Mouse (Mus musculus) kidney, postnatal 0 days (tissue): ENCODE measurements at regions not wholly inside any gene's neighbourhood (a gene's known extent, or its start where the extent isn't known, plus 50 kb on each side); places are given as distances from the start of the nearest gene placed in this dataset.

ENCODE experiments used
- ATAC-seq: fragments of 200-750 bp; cut with Nextera tagmentation; replicated peaks from 2 replicates; pipeline ENCODE4 v1.8.0; 2017; ENCODE audit warnings: low read depth, moderate number of reproducible peaks, moderate TSS enrichment, moderate library complexity; ENCODE audit not compliant: low FRiP score
- DNase-seq: peaks from one replicate; pipeline ENCODE4 v3.0.0-alpha.2; 2016; ENCODE audit warnings: low spot score
- H3K27ac ChIP-seq: fragments of 300-500 bp; sonication (generic); 2 replicates; pipeline ENCODE4 v1.5.1; 2014; ENCODE audit warnings: mild to moderate bottlenecking
- H3K27me3 ChIP-seq: fragments of 300-500 bp; sonication (generic); 2 replicates; pipeline ENCODE4 v1.6.1; 2014; ENCODE audit warnings: low read length, mixed read lengths; ENCODE audit not compliant: insufficient read depth
- H3K36me3 ChIP-seq: fragments of 300-500 bp; sonication (generic); 2 replicates; pipeline ENCODE4 v1.6.1; 2014; ENCODE audit warnings: low read length, mixed read lengths; ENCODE audit not compliant: insufficient read depth
- H3K4me1 ChIP-seq: fragments of 300-500 bp; sonication (generic); replicated peaks from 2 replicates; pipeline ENCODE4 v1.6.1; 2014; ENCODE audit warnings: antibody characterized with exemption, low read length, mixed read lengths; ENCODE audit not compliant: insufficient read depth
- H3K4me2 ChIP-seq: fragments of 300-500 bp; sonication (generic); 2 replicates; pipeline ENCODE4 v1.6.1; 2014; ENCODE audit warnings: mild to moderate bottlenecking, low read length, moderate library complexity, mixed read lengths
- H3K4me3 ChIP-seq: fragments of 300-500 bp; sonication (generic); replicated peaks from 2 replicates; pipeline ENCODE4 v1.5.1; 2014; ENCODE audit warnings: low read depth, low read length
- H3K9ac ChIP-seq: fragments of 300-500 bp; sonication (generic); 2 replicates; pipeline ENCODE4 v1.6.1; 2014; ENCODE audit warnings: low read depth, low read length
- H3K9me3 ChIP-seq: fragments of 300-500 bp; sonication (generic); replicated peaks from 2 replicates; pipeline ENCODE4 v1.6.1; 2016; ENCODE audit warnings: low read length, inconsistent platforms, mixed read lengths
- CTCF ChIP-seq: IDR thresholded peaks from 2 replicates; pipeline ENCODE4 v1.5.1; 2016; ENCODE audit warnings: antibody characterized with exemption, low read depth, mild to moderate bottlenecking, moderate library complexity
- WGBS: fragments of 180-500 bp; shearing (Covaris S2); extraction: QIAGEN DNeasy Blood & Tissue Kit; methylation state at CpG from one replicate; pipeline ENCODE4 v1.1.7; 2014; 5-methylcytosine and 5-hydroxymethylcytosine counted together

GRCm38 (mm10) chr10:44601550-44601949 lies 73.2 kb upstream of the Prdm1 start:
- no peaks in the 10 kb centered on the region for H3K4me1 ChIP-seq
- H3K27ac ChIP-seq = no peak overlapping the region
- WGBS = 76% methylated on average over 10 of the region's 10 CpGs
- H3K9ac ChIP-seq = no peak overlapping the region
- ATAC-seq (no peak), DNase-seq (no peak)
- H3K4me3 ChIP-seq = no peak overlapping the region
- TF ChIP-seq CTCF = no peak
- H3K27me3 ChIP-seq = no peaks in the 10 kb centered on the region
- no peak overlapping the region for H3K4me2 ChIP-seq
- no peaks in the 10 kb centered on the region for H3K9me3 ChIP-seq
- H3K36me3 ChIP-seq = no peaks in the 10 kb centered on the region

GRCm38 (mm10) chr10:44599964-44600334 lies 71.6 kb upstream of the Prdm1 start:
- WGBS = 25% methylated on average over 4 of the region's 4 CpGs

DNA sequence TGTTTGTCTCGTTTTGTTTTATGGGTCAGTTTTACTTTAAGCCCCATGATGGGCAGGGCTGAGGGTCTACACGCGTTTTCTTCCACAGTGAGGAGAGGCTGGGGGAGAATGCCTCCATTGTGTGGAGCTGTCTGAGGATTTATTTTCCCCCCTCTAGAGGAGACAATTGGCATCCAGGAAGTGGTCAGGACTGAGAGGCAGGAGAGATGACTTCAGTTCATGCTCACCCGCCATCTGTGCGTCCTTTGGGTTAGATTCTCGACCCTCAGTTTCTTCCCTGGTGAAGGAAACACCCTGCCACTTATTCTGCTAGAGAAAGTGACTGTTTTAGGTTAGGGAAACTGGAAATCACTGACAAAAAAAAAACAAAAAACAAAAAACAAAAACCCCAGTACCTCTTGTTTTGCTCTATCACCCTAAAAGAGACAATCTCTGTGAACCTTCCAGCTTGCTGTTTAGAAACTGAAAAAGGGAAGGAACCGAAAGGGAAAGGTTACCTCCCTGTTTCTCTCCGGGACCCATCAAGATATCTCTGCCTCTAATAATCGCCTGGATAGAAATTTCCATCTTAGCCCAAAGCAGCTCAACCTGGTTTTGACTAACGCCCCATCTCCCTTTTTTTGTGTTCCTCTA lies 71.1 kb upstream of the Prdm1 start:
- H3K27ac ChIP-seq = no peak overlapping the region
- DNase-seq = no peak
- WGBS = 66% methylated on average over 10 of the region's 10 CpGs

More at GRCm38 (mm10) chr10:44599964-44600334, 71.6 kb upstream of the Prdm1 start:
- ATAC-seq = no peak
- no peaks in the 10 kb centered on the region for H3K4me1 ChIP-seq
- no peak overlapping the region for H3K27ac ChIP-seq
- no peak for TF ChIP-seq CTCF
- no peak overlapping the region for H3K4me3 ChIP-seq
- H3K4me2 ChIP-seq = no peak overlapping the region
- H3K36me3 ChIP-seq = no peaks in the 10 kb centered on the region
- no peak for DNase-seq
- H3K9ac ChIP-seq = no peak overlapping the region
- no peaks in the 10 kb centered on the region for H3K9me3 ChIP-seq
- no peaks in the 10 kb centered on the region for H3K27me3 ChIP-seq

DNA sequence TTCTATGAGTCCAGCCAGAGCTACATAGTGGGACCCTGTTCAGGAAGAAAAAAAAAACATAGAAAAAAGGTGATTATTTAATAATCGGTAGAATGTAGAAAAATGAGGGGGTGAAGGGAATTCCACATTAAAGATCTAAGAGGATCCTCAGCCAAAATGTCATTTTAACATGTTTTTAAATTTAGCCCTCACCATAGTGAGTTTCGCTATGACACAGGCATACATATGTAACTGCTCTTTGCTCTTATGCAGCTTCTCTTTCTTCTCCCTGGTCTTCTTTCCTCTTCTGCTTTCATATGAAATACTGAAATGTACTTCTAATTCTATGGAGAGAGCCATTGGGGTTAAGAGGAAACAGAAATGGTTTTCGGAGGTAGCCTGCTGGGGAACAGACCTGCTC lies 70.3 kb upstream of the Prdm1 start:
- H3K36me3 ChIP-seq = no peaks in the 10 kb centered on the region
- no peaks in the 10 kb centered on the region for H3K27me3 ChIP-seq
- WGBS = 91% methylated on average over 3 of the region's 3 CpGs
- no peaks in the 10 kb centered on the region for H3K9me3 ChIP-seq
- TF ChIP-seq CTCF = no peak
- DNase-seq = no peak
- H3K4me3 ChIP-seq = no peak overlapping the region
- no peak overlapping the region for H3K4me2 ChIP-seq
- no peak overlapping the region for H3K27ac ChIP-seq
- no peaks in the 10 kb centered on the region for H3K4me1 ChIP-seq
- no peak overlapping the region for H3K9ac ChIP-seq
- ATAC-seq = no peak

More for the DNA sequence above, 71.1 kb upstream of the Prdm1 start:
- TF ChIP-seq CTCF = no peak
- H3K36me3 ChIP-seq = no peaks in the 10 kb centered on the region
- H3K27me3 ChIP-seq = no peaks in the 10 kb centered on the region
- H3K4me1 ChIP-seq = no peaks in the 10 kb centered on the region
- H3K9ac ChIP-seq = no peak overlapping the region
- no peak for ATAC-seq
- no peak overlapping the region for H3K4me2 ChIP-seq
- no peaks in the 10 kb centered on the region for H3K9me3 ChIP-seq
- no peak overlapping the region for H3K4me3 ChIP-seq

DNA sequence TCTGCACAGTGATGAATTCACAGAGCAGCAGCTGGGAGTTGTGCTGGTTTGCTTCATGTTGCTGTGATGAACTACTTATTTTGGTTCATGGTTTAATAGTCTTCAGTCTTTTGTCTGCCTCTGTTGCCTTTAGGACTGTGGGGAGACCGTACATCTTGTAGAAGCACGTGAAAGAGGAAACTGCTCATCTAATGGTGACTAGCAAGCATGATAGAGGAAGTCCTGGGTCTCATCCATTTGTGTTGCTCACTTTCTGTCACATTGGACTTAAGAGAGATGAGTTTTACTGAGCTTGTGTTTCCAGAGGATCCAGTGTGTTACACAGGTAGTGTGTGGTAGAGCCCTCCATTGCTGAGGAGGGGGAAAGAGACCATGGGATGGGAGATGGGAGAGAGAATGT lies 67.6 kb upstream of the Prdm1 start:
- no peak overlapping the region for H3K9ac ChIP-seq
- 82% methylated on average over 2 of the region's 2 CpGs for WGBS
- no peak overlapping the region for H3K4me3 ChIP-seq
- no peak for TF ChIP-seq CTCF
- H3K9me3 ChIP-seq = no peaks in the 10 kb centered on the region
- no peak for DNase-seq
- no peak for ATAC-seq
- no peaks in the 10 kb centered on the region for H3K4me1 ChIP-seq
- H3K36me3 ChIP-seq = no peaks in the 10 kb centered on the region
- no peak overlapping the region for H3K4me2 ChIP-seq
- no peaks in the 10 kb centered on the region for H3K27me3 ChIP-seq
- no peak overlapping the region for H3K27ac ChIP-seq

DNA sequence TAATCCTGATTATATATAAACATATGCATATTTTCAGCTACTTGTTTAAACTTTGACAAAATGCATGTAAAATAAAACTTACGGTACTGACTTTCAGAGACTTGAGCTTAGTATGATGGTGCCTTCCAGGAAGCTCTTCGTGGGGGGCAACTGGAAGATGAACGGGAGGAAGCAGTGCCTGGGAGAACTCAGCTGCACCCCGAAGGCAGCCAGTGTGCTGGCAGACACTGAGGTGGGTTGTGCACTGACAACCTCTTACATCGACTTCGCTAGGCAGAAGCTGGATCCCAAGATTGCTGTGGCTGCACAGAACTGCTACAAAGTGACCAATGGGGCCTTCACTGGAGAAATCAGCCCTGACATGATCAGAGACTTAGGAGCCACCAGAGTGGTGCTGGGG lies 61.5 kb upstream of the Prdm1 start:
- ATAC-seq (no peak), DNase-seq (no peak)
- WGBS = 86% methylated on average over 6 of the region's 6 CpGs
- H3K4me1 ChIP-seq = no peaks in the 10 kb centered on the region
- no peaks in the 10 kb centered on the region for H3K36me3 ChIP-seq
- no peak overlapping the region for H3K4me3 ChIP-seq
- no peak for TF ChIP-seq CTCF
- no peak overlapping the region for H3K4me2 ChIP-seq
- no peaks in the 10 kb centered on the region for H3K9me3 ChIP-seq
- H3K27me3 ChIP-seq = no peaks in the 10 kb centered on the region
- no peak overlapping the region for H3K27ac ChIP-seq
- H3K9ac ChIP-seq = no peak overlapping the region

- no peaks in the 10 kb centered on the region for H3K36me3 ChIP-seq
- ATAC-seq = no peak
- H3K4me1 ChIP-seq = no peaks in the 10 kb centered on the region
- H3K9ac ChIP-seq = no peak overlapping the region
- H3K4me2 ChIP-seq = no peak overlapping the region
- no peak overlapping the region for H3K27ac ChIP-seq
- no peaks in the 10 kb centered on the region for H3K27me3 ChIP-seq
- TF ChIP-seq CTCF = no peak
- no peak for DNase-seq
- H3K4me3 ChIP-seq = no peak overlapping the region
- no peaks in the 10 kb centered on the region for H3K9me3 ChIP-seq
Measured at GRCm38 (mm10) chr10:44589352-44589751, 61.1 kb upstream of the Prdm1 start.
